Mouse (Mus musculus): ENCODE data around the gene Stab2.

Gene Stab2

GRCm38 (mm10) chr10:86824093-86824492 is 183.7 kb downstream of the Stab2 start:
- DNase-seq, result no peak

- no peak for DNase-seq
Observed at GRCm38 (mm10) chr10:86821014-86821413, 186.8 kb downstream of the Stab2 start.

GRCm38 (mm10) chr10:86819649-86820165 is 188.1 kb downstream of the Stab2 start:
- no peak for DNase-seq

GRCm38 (mm10) chr10:86815133-86815532 is 192.7 kb downstream of the Stab2 start:
- DNase-seq, result no peak

GRCm38 (mm10) chr10:86814292-86815131 is 193.3 kb downstream of the Stab2 start:
- peak; percentile 19 to 32 for DNase-seq

GRCm38 (mm10) chr10:86810612-86811011 is 197.2 kb downstream of the Stab2 start:
- no peak for DNase-seq

GRCm38 (mm10) chr10:86810000-86810399 is 197.8 kb downstream of the Stab2 start:
- no peak for DNase-seq

- no peak for DNase-seq
Observed at GRCm38 (mm10) chr10:86808013-86808758, 199.6 kb downstream of the Stab2 start.

GRCm38 (mm10) chr10:86807362-86807761 is 200.5 kb downstream of the Stab2 start:
- no peak for DNase-seq

GRCm38 (mm10) chr10:86796073-86796741 is 211.6 kb downstream of the Stab2 start:
- DNase-seq, result no peak

- no peak for DNase-seq
Observed at GRCm38 (mm10) chr10:86794794-86795535, 212.9 kb downstream of the Stab2 start.

GRCm38 (mm10) chr10:86794196-86794595 is 213.6 kb downstream of the Stab2 start:
- DNase-seq, result no peak

GRCm38 (mm10) chr10:86793509-86793951 is 214.3 kb downstream of the Stab2 start:
- peak in 1 of 2 experiments; percentile 16 for DNase-seq

- DNase-seq, result no peak
Observed at GRCm38 (mm10) chr10:86791507-86792184, 216.2 kb downstream of the Stab2 start.

Data from kidney, postnatal 36 days (tissue).